Mouse (Mus musculus) kidney, postnatal 36 days (tissue): ENCODE measurements around the gene Cxcr2.
"Not testable (repeated sequence)": the region's sequence is repeated elsewhere in the genome, so short reads cannot be mapped to it uniquely, and the experiment has no call there.

ENCODE experiments used
- DNase-seq, 2 experiments: peaks; one replicate each; pipeline ENCODE4 v3.0.0; 2021 to 2022; ENCODE audit warnings: mixed read lengths in 2 of 2

Cxcr2 gene

DNA sequence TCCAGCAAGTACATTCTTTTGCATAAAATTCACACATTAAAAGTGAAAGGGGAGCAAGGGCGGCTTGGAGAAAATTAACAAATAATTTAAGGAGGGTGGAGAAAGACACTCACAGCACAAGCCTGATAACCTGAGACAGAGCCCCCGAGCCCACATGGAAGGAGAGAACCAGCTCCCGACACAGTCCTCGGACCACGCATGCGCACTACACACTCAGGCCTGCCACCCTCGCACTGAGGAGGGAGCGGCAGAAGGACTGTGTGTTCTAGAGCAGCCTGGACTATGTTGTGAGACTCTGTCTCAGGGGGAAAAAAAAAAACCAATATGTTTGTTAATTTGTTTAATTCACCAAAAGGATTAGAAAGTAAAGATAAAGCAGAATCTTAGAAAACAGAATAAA is 12.0 kb upstream of the Cxcr2 start:
- DNase-seq: peak in 1 of 2 experiments; percentile 27

DNA sequence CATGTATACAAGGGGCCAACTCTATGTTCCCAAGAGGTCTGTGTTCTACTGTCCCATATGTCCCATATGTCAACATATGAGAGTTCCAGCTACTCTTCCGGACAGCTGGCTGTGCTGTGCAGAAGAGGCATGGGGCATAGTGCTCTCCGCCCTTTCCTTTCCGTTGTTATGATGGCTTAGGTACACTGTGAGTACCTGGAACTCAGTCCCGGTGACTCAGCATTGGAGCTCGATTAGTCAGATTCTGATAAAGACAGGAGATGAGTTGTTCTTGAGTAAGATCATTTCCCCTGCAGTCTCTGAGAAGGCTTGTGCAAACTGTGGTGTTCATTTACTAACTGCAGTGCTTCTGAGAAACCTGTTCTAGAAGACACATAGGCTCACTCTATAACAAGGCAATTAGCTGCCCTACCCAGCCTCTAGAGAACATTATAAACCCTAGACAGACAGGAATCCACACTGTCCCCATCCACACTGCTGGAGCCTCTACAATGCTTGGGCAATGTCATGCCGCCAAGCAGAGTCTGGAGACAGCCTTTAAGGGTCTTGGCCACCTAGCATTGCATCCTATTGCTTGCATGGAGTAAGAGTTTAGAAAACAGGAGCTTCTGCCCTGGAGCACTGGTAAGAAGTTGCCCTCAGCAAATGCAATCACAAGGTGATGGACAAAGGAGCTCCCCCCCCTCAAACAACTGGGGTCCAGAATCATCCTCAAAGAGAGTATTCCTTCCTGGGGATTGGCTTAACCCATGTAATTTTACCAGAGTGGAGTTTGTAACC is 4.5 kb upstream of the Cxcr2 start:
- DNase-seq: no peak

DNA sequence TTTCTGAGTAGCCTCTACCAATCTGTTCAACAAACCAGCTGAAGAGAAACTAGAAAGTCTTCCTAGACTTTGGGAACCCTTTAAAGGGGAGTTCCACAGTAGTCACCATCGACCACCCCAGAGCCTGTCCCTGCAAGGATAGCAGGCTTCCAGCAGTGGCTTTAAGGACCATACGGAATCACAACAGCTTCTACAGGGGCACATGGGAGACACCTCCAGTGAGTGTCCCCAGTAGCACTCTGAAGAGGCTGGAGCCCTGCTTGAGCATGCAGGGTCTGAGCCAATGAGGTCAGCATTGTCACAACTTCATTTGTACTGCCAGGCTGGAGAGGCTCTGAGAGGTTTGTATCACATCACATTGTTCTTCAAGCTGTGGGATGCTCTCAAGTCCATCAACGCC is 3.7 kb upstream of the Cxcr2 start:
- no peak for DNase-seq

DNA sequence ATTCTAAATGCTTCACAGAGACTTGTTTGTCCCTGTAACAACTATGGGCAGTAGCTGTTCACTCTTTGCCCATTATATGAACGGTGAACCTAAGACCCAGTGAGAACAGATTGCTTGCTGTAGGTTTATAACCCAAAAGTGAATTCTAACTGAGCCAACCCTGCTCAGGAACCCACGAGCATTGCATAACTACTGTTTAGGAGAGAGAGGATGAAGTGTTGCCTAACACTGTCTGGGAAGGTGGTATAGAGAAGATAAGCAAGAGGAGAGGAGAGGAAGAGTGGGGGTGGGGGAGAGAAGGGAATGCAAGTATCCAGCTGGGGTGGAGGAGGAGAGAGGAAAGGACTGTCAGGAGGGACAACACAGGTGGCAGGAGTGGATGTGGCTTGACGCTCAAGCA is 2.7 kb upstream of the Cxcr2 start:
- DNase-seq: no peak

DNA sequence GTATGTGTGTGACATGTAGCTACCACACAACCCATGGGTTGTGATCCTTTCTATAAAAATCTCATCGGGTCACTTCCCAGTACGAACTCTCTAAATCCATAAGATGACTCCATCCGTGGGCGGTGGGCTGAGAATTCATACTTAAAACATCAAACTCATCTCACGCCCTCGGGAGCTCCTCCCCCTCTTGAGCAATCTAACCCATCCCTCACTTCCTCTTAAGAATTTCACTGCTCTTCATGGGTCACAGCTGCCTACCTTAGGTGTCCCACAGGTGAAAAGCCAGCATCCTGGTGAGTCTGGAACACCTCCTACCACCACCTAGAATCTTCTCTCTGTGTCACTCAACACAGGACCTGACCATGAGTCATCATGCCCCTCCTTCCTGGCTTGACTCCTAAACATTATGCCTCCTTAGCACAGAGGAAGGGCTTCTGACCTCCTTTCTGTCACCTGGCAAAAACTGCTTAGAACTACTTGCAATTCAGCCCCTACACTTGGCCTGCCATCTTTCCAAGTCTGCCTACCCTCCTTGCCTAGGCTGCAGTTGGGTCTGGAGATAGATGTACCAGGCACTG is 1.7 kb downstream of the Cxcr2 start:
- DNase-seq: no peak

DNA sequence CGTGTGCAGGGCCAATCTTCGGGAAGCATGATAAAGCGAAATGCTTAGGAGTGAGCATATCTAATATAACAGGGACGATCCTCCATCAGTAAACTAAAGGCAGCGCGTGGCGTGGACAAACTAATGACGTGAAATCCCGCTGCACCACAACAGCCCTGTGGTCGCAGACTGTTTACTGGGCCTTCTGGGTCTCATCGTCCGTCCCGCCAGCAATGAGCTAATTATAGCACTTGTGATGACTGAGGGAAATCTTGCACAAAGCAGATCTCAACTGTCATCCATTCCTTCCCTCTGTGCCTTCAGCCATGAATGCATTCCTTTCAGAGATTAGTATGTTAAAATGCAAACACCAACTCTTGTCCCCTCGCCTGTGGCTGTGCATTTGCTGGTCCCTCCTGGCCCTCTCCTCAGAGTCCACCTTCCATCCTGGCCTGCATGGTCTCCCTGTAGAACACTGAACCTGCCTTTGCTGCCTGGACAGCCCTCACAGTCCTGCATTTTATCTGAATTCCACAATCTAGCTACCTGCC is 2.7 kb downstream of the Cxcr2 start:
- no peak for DNase-seq

DNA sequence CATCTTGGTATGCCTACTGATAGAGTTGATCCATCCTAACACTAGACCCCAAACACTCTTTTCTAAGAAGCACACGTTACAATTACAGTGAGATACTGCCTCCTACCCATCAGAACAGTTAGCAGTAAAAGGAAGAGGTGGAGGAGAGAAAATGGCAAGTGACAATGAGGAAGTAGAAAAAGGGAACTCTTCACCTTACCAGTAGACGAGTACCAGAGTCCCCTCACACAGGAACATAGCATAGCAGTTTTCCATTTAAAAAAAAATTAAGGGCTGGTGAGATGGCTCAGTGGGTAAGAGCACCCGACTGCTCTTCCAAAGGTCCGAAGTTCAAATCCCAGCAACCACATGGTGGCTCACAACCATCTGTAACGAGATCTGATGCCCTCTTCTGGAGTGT is 5.8 kb downstream of the Cxcr2 start:
- not testable (repeated sequence) for DNase-seq

DNA sequence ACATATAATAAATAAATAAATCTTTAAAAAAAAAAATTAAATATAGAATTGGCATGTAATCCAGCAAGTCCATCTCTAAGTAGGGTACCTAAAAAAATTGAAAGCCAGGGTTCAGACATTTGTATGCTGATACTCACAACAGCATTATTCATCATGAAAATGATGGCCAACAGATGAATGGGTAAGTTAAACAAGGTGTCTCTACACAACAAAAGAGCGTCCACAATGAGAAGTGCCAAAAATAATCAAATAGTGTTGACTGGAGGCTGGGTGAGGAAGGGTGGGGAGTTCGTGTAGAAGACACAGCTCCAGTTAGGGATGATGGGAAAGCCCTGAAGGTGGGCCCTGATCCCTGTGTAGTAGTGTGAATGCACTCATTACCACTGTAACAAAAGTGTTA is 6.2 kb downstream of the Cxcr2 start:
- DNase-seq: no peak

DNA sequence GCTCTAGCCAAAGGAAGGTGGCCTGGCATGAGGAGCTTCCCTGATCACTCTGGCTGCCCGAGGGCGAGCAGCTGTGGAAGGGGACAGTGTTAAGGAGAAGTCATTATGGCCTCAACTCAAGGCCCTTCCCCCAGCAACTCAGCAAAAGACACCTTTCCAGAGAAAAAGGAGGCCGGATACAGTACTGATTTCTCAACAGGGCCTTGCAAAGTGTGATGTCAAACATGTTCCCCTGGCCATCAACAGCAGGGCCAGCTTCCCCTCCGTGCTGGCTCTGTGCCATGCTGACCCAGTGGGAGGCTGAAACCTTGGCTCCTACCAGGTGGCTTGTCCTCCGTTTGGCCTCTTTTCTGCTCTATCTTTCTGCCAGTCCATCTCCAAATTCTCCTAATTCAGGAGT is 13.3 kb downstream of the Cxcr2 start:
- DNase-seq: no peak

DNA sequence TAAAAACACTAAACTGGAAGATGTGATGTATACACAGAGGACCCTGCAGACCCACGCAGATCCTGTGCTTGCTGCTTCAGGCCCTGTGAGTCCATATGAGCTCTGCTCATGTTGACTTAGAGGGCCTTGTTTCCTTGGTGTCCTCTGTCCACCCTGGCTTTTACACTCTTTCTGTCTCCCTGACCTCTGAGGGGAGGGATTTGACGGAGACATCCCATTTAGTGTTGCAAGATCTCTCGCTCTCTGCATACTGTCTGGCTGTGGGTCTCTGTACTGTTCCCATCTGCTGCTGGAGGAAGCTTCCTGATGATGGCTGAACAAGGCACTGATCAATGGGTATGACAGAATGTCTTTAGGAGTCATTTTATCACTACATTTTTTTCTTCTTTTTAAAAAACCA is 15.9 kb downstream of the Cxcr2 start:
- no peak for DNase-seq

DNA sequence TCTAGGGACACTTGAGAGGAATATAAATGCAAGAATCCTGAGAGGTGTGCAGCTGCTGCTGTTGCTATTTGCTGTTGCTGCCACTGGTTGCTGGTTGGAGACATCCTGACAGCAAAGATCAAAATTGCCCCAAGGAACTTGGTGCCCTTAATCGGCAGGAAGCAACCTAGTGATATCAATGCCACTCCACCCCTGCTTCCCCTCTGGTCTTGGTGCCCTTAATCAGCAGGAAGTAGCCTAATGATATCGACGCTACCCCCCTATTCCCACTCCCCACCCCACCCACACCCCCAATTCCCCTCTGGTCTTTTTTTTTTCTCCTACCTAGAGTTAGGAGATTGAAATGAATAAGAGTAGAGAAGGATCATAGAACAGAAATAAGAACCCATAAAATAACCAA is 18.9 kb downstream of the Cxcr2 start:
- DNase-seq: no peak

DNA sequence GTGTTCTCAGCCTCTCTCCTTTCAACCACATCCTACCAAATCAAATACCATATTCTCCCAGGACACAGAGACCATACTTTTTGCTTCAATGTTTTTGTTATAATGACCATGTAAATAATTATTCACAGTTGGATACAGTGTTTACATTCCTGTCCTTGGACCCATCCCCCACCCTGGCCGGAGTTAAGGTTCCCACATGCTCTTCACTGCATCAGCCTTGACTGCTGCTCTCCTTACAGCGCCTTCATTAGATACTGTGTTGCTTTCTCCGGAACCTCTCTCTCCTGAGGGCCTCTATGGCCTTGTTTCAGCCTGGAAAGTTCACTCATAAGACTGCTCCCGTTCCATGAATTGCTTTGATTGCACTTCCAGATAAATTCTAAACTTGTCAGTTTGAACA is 21.9 kb downstream of the Cxcr2 start:
- no peak for DNase-seq

DNA sequence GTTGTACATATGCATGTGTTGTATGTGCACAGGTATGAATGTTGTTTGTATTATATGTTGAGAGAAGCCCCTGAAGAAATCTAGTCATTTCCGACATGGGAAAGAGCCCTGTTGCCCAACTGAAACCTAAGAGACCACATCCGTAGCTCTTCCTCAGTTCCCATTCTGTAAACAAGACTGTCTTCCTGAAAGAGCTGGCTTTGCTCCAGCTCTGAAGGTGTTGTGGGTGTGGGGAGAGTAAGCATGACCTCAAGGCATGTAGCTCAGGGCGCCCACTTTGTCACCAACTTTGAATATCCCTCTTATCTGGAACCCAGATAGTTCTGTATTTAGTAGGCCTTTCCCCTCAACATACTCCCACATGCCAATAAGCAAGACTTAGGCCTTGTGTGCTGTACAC is 24.8 kb downstream of the Cxcr2 start:
- no peak for DNase-seq

DNA sequence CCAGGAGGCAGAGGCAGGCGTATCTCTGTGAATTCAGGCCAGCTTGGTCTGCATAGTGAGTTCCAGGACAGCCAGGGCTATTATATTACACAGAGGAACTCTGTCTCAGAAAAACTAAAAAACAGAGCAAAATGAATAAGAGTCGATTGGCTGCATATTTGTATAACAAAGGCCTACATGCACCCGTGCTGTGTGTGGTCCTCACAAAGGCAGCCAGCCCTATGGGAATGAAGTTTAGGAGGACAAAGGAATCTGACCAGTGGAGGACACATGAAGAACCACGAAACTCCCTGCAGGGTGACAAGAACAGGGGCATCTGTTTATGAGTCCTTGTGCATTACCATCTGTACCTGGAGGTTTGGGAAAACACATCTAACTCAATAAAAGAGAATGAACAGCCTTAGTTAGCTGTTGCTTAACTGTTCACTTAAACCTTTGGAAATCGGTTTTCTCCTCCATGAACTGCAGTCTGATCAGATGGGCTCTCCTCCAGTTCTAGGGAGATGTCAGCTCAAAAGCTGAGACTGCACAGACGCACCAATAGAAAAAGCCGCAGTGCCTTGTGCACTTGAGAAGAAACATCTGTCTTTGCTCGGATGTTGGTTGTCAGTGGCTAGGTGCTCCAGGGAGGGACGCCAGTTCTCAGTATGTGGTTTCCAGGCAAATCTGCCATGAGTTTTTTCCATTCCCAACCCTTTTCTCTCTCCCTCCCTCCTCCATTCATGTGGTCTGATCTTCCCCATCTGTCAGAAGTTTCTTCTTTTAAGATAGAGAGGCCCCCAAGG is 26.0 kb downstream of the Cxcr2 start:
- no peak for DNase-seq

DNA sequence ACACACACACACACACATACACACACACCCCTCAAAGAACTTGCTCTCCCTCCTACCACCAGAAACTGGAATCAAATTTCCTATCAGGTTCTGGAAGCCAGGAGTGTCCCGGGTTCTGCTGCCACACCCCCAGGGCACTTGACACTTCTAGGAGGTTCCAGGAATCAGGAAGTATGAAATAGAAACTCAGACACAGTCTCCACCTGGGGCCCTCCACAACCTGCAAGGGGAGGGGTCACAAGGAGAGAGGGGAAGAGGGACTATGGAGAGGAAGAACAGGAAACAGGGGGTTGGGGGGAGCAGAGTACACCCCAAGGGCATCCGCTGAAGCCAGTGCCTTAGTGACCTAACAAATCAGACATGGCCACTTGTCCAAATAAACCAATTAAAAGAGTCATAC is 27.7 kb downstream of the Cxcr2 start:
- no peak for DNase-seq

DNA sequence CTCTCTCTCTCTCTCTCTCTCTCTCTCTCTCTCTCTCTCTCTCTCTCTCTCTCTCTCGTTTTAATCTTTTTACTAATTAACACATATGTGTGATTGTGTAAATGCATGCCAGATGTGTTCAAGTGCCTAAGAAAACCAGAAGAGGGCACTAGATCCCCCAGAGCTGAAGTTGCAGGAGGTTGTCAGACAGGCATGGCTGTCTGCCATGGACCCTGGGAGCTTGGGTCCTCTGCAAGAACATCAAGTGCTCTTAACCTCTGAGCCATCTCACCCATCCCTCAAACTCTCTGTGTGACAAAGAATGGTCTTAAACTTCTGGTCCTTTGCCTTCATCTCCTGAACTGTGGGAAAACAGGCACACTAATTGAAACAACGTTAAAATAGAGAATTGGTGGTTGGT is 29.2 kb downstream of the Cxcr2 start:
- DNase-seq: peak; percentile 27 to 46

DNA sequence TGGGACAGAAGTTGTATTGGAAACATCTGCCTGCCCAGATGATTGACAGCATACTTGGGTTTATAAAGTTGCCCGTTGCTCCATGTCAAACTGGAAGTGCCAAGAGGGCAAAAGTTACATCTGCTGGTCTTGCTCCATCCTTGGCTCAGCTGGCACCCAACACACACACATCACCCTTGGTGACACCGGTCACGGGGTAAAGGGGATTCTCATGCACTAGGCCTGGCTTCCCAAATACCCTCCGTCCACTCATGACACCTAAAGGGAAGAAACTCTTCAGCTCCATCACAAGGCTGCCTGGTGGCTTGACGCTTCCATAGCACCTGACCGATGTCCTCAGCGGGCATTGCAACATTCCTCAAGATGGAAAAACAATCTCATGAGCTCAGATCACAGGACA is 36.7 kb downstream of the Cxcr2 start:
- DNase-seq: no peak

DNA sequence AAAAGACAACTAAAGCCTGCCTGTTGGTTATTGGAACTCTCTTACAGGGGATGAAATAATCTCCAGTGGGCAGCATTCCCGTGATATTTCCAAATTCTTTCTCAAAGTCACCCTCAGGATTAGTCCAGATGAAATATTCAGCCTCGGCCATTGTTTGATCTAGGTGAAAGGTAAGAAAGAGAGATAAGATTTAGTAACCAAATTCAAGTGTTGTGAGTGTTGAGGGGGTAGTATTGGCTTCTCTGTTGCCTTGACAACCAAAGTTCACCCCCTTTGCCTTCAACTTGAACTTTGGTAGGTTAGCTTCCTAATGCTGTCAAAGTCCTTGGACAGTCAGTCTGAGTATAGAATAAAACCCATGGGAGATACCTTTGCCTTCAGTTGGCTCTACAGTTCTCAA is 38.9 kb downstream of the Cxcr2 start:
- DNase-seq: no peak

DNA sequence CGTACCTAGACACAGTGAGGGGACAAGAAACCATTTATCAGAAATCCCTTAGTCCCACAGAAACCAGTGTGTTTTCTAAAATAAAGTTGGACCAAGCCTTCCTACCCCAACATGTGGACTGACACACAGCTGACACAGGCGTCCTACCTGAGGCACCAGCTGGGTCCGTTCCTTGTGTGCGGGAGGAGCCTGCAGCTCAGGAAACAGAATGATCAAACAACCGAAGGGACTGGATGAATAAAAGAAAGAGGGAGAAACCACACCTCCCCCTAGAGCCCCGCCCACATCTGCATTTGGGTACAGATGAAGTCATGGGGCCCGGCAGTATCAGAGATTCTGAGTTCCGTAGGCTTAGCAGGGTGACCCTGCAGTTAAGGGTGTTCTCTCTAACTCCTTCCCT is 40.7 kb downstream of the Cxcr2 start, which contains the start of gene Cxcr1:
Gene Cxcr1 (minus strand): TSS at position 187 of the 400 bp plus-strand sequence.
- DNase-seq: no peak

DNA sequence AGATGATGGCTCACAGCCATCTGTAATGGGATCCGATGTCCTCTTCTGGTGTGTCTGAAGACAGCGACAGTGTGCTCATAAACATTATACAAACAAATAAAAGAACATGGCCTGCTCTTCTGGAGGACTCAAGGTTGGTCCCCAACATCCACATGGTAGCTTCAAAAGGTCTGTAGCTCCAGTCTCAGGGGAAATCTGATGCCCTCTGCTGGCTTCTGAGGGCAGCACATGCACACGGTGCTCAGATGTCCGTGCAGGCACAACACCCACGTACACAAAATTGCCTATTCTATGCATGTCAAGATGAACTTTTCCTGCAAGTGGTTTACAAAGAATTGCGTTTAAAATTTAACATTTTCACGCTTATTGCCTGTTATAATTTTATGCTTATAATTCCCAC is 42.2 kb downstream of the Cxcr2 start:
- DNase-seq: peak; percentile 40 to 67

DNA sequence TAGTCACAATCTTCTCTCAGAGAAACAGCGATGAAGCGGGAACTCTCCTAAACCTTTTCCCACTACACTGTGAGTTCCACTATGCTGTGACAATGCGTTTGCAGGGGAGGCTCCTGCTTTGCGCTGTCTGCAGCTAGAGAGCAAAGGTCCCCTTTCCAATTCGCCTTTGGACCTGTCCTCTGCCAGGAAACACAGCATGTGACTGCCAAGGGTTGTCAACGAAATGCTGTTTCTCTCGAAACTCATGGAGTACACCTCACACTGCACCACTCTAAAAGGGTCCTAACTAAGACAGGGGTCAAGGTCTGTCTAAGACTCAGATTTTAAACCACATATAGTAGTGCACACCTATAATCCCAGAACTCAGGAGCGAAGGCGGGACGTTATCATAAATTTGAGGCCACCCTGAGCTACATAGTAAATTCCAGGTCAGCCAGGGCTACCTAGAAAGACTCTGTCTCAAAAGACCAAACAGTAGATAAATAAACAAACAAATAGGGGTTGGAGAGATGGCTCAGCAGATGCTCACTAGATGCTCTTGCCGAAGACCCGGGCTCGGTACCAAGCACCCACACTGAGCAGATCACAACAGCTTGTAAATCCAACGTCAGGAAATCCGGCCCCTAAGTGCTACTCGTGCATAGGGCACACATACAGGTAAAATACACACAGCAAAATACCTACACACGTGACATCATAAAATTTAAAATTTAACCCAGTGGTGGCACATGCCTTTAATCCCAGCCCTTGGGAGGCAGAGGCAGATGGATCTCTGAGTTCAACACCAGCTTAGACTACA is 43.0 kb downstream of the Cxcr2 start:
- peak; percentile 74 to 83 for DNase-seq

DNA sequence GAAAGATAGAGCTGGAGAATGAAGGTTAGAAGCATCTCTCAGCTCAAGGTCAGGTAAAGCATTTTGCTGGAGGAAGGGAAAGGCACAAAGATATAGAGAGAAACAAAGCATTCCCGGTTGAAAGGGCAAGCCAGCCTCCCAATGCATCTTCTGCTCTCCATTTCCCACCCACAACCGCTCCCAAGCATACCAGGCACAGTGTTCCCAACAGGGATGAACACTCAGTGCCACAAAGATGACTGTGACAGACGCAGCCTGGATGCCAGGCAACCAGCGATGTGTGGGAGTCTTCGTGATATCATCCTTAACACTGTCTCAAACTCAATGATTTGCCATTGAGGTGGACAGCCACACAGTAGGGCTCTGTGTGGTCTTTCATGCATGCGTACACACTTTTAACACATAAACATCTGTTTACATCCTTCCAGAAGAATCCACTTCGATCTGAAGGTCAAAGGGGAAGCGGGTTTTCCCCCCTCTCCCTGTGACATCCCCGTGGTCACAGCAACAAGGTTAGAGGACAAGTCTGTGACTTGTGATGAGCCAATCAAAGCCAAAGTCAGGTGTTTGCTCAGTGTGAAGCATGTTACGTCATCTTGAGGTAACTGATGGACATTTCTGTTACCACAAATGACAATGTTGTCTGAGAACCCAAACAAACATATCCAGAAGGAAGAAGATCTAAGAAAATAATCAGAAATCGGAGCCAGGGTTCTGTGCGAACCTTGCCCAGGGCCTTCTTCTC is 44.1 kb downstream of the Cxcr2 start:
- no peak for DNase-seq
